Mouse (Mus musculus) small intestine, adult 2 months (tissue): ENCODE results near the gene Pex5.

Experiments
- CTCF ChIP-seq: fragments of 200-500 bp; IDR thresholded peaks from 2 replicates; pipeline ENCODE4 v1.5.1; 2012; ENCODE audit warnings: low read depth, mild to moderate bottlenecking, control low read depth, inconsistent platforms, low read length, moderate library complexity, mixed read lengths; ENCODE audit not compliant: insufficient replicate concordance, insufficient read length; ENCODE audit errors: extremely low read depth
- POLR2A ChIP-seq: fragments of 200-500 bp; IDR thresholded peaks from 2 replicates; pipeline ENCODE4 v1.6.1; 2012; ENCODE audit warnings: low read depth, mild to moderate bottlenecking, control low read depth, inconsistent platforms, low read length, moderate library complexity

DNA sequence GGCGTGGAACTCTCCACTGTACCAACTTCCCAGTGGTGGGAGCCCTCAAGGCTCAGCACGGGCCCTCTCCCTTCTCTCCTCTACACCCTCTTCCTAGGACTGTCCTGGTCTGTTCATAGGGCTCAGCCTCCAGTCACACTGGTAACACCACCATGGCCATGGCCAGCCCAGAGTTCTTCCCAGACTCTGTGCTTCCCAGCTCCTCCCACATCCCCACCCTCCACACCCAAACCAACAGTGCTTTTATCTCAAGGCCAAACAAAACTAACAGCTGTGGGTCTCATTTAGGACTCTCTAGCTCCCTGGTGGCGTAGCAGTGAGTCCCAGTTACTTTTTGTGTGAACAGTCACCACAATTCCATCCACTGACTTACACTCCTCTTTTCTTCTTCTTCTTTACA, 37.1 kb upstream of the Pex5 start:
- TF ChIP-seq CTCF (no peak), POLR2A (no peak)
